Comparison of ENCODE assay signal across 9 mouse cellular contexts in genomic region chr8:45201605-45202004, GRCm38 (mm10).
DNase-seq lines count a peak whose midpoint lies in the region; ATAC-seq lines count a peak whose summit lies in the region.
"Had no signal": no experiment of that assay in that cellular context is flagged by ENCODE, and none has a peak within 500 bp of the region (broad histone marks: within the 10 kb centered on the region; RNA-seq: fewer than 3 reads in every experiment).

No protein-coding gene starts in this region.

- H3K4me2 ChIP-seq in liver, embryonic 12.5 days, result no peak overlapping the region
- H3K4me2 ChIP-seq: midbrain, embryonic 12.5 days had no signal

- H3K36me3 ChIP-seq in liver, embryonic 12.5 days, result no peaks in the 10 kb centered on the region
- H3K36me3 ChIP-seq: midbrain, embryonic 12.5 days had no signal

- no peaks in the 10 kb centered on the region for H3K4me1 ChIP-seq in liver, embryonic 12.5 days
- H3K4me1 ChIP-seq: midbrain, embryonic 12.5 days had no signal

- 65% methylated on average over 5 of the region's 5 CpGs for WGBS in liver, embryonic 12.5 days (ENCODE audit: insufficient replicate concordance)

- no peaks in the 10 kb centered on the region for H3K27me3 ChIP-seq in liver, embryonic 12.5 days (replicated peaks)
- H3K27me3 ChIP-seq: midbrain, embryonic 12.5 days had no signal

- no peak overlapping the region for H3K9ac ChIP-seq in liver, embryonic 12.5 days
- H3K9ac ChIP-seq: midbrain, embryonic 12.5 days had no signal

- peak; percentile 72 to 81 for DNase-seq in cerebellum, postnatal 14 days
- DNase-seq in cerebellum, adult 8-10 months, result no peak
- peak; percentile 4 for DNase-seq in liver
- peak; percentile 60 for DNase-seq in layer of hippocampus, adult 11-12 months (ENCODE audit: low spot score)
- peak; percentile 16 for DNase-seq in retina, postnatal 7 days (ENCODE audit: low read depth, low spot score)
- DNase-seq in adrenal gland, postnatal 14 days, result no peak
- DNase-seq in thymus, adult 18-20 months, result no peak

- no peak overlapping the region for H3K27ac ChIP-seq in liver, embryonic 12.5 days
- H3K27ac ChIP-seq: midbrain, embryonic 12.5 days had no signal

- no peak overlapping the region for H3K4me3 ChIP-seq in liver, embryonic 12.5 days
- H3K4me3 ChIP-seq: midbrain, embryonic 12.5 days had no signal

- no peak for ATAC-seq in liver, embryonic 12.5 days

- H3K9me3 ChIP-seq in liver, embryonic 12.5 days (replicated peaks), result no peaks in the 10 kb centered on the region
- H3K9me3 ChIP-seq: midbrain, embryonic 12.5 days had no signal

Comparison
In these comparisons a context has a peak if more than half of its experiments do, and no peak if none do; other contexts are left out.
1. DNase-seq: peak in cerebellum, postnatal 14 days (2 of 2), liver (single experiment), layer of hippocampus, adult 11-12 months (single experiment) and retina, postnatal 7 days (single experiment); none in cerebellum, adult 8-10 months (single experiment), adrenal gland, postnatal 14 days (single experiment) and thymus, adult 18-20 months (0 of 2).